Mouse (Mus musculus): ENCODE measurements around the gene Adamtsl4.
"Not testable (repeated sequence)": the region's sequence is repeated elsewhere in the genome, so short reads cannot be mapped to it uniquely, and the experiment has no call there.

- TF ChIP-seq POLR2A, CTCF (IDR thresholded peaks at IDR 0.05; ENCODE audit: insufficient read depth, low read depth, low read length): not testable (repeated sequence)
These were observed 33.3 kb downstream of the Adamtsl4 start for GRCm38 (mm10) chr3:95654371-95654770.

Data from olfactory bulb, adult 2 months (tissue).